Mouse (Mus musculus) kidney, embryonic 14.5 days (tissue): ENCODE results near the gene Ltbp1. TPM values are rescaled to one million over a fixed set of nuclear protein-coding genes. Genes with fewer than 3 reads are reported as not detected.

Experiments
- ATAC-seq: fragments of 200-750 bp; cut with Nextera tagmentation; 2 replicates; pipeline ENCODE4 v1.8.0; 2017; ENCODE audit warnings: moderate number of reproducible peaks, mild to moderate bottlenecking, moderate TSS enrichment, moderate library complexity; ENCODE audit not compliant: low FRiP score, low TSS enrichment
- H3K27ac ChIP-seq: fragments of 300-500 bp; sonication (generic); 2 replicates; pipeline ENCODE4 v1.5.1; 2014; ENCODE audit warnings: low read depth, mild to moderate bottlenecking, low read length, moderate library complexity, mixed read lengths
- H3K27me3 ChIP-seq: fragments of 300-500 bp; sonication (generic); 2 replicates; pipeline ENCODE4 v1.6.1; 2014; ENCODE audit warnings: mild to moderate bottlenecking, low read length; ENCODE audit not compliant: control insufficient read depth, insufficient read depth
- H3K36me3 ChIP-seq: fragments of 300-500 bp; sonication (generic); 2 replicates; pipeline ENCODE4 v1.6.1; 2014; ENCODE audit warnings: low read length, mixed read lengths; ENCODE audit not compliant: control insufficient read depth, insufficient read depth
- H3K4me1 ChIP-seq: fragments of 300-500 bp; sonication (generic); 2 replicates; pipeline ENCODE4 v1.6.1; 2014; ENCODE audit warnings: low read length, mixed read lengths; ENCODE audit not compliant: control insufficient read depth, insufficient read depth
- H3K4me2 ChIP-seq: fragments of 300-500 bp; sonication (generic); replicated peaks from 2 replicates; pipeline ENCODE4 v1.6.1; 2014; ENCODE audit warnings: low read depth, mild to moderate bottlenecking, low read length
- H3K4me3 ChIP-seq: fragments of 300-500 bp; sonication (generic); 2 replicates; pipeline ENCODE4 v1.5.1; 2014; ENCODE audit warnings: mild to moderate bottlenecking, low read length
- H3K9ac ChIP-seq: fragments of 300-500 bp; sonication (generic); 2 replicates; pipeline ENCODE4 v1.6.1; 2014; ENCODE audit warnings: low read depth, mild to moderate bottlenecking, low read length, moderate library complexity
- H3K9me3 ChIP-seq: fragments of 300-500 bp; sonication (generic); 2 replicates; pipeline ENCODE4 v1.6.1; 2016; ENCODE audit warnings: low read length; ENCODE audit not compliant: control insufficient read depth
- WGBS: fragments of 180-500 bp; shearing (Covaris S2); extraction: QIAGEN DNeasy Blood & Tissue Kit; methylation state at CpG from one replicate; pipeline ENCODE4 v1.1.7; 2014; 5-methylcytosine and 5-hydroxymethylcytosine counted together
- polyA plus RNA-seq: library from polyadenylated mRNA; unstranded; fragments of >200 nt; fragmentation: Nextera tagmentation; extraction: Ambion mirVana; gene quantifications from 2 replicates; pipeline ENCODE4 v1.2.1, GENCODE M21; 2014

Gene Ltbp1
- polyA plus RNA-seq, 1 experiment from 2014 or later = 54.7 TPM

DNA sequence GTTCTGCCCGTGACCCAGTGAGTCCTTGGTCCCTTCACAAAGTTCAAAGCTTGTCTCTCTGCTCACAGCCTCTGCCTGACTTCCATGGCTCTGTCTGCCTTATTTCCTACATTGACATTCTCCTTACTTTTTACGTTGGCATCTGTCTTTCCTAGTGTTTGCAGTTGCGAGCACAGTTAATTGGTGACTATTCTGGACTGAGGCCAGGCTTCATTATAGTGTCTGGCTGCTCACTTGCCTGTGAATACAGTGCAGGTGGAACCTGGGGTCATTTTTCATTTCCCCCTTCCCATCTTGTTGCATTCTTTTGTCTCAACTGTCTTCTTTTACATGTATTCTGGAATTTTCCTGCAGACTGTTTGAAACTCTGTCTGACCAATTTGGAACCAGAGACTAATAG, 287.6 kb downstream of the Ltbp1 start:
- ATAC-seq = no peak
- WGBS = 76% methylated on average over 3 of the region's 3 CpGs
- peaks cover 23% of the 10 kb centered on the region; the same call in 1 of the 2 replicates for H3K36me3 ChIP-seq

DNA sequence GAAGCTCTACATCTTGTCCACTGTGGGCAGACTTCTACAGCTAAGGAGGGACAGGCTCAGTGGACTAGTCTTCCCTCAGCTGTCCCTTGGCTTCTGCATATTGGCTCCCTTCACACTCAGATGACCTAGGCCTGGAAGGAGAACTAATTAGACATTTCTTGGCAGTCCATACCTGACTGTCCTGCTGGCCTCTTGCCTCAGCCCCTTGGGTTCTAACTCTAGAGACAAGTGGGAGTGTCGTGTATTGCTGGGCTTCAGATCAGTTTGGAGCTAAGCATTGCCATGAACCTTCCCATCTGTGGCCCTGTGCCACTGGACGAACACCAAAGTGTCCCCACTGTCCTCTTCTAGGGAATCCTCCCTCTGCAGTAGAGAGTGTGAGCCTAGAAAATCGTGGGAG, 288.4 kb downstream of the Ltbp1 start:
- WGBS = 71% methylated on average over 3 of the region's 3 CpGs
- no peaks in the 10 kb centered on the region for H3K27me3 ChIP-seq
- no peak overlapping the region for H3K27ac ChIP-seq
- H3K4me1 ChIP-seq = no peaks in the 10 kb centered on the region
- ATAC-seq = no peak
- no peak overlapping the region for H3K9ac ChIP-seq
- H3K9me3 ChIP-seq = no peaks in the 10 kb centered on the region
- H3K4me2 ChIP-seq = no peak overlapping the region
- peaks cover 26% of the 10 kb centered on the region; the same call in 1 of the 2 replicates for H3K36me3 ChIP-seq
- H3K4me3 ChIP-seq = no peak overlapping the region

More for the DNA sequence above, 287.6 kb downstream of the Ltbp1 start:
- Histone ChIP-seq H3K4me2 (no peak overlapping the region), H3K4me3 (no peak overlapping the region), H3K4me1 (no peaks in the 10 kb centered on the region), H3K27ac (no peak overlapping the region), H3K27me3 (no peaks in the 10 kb centered on the region), H3K9me3 (no peaks in the 10 kb centered on the region), H3K9ac (no peak overlapping the region)

DNA sequence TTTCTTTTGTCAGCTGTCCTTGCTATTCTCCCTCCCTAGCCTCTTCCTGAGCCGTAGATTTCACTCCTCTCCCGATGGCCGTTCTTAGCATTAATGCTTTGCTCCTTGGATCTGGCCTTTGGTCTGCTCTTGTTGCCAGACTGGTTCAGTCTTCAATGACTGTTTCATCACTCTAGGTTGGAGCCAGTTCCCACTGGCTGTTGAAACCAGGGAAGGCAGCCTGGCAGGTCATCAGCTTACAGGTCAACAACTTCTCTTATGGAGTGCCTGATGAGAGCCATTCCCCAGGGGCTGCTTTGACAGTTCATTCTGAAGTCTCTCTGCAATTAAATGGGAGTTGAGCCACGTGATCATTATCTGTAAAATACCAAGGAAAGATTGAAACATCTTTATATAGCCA, 295.5 kb downstream of the Ltbp1 start:
- Histone ChIP-seq H3K9me3 (no peaks in the 10 kb centered on the region), H3K27ac (no peak overlapping the region), H3K36me3 (peaks cover 24% of the 10 kb centered on the region; the same call in 1 of the 2 replicates), H3K4me2 (no peak overlapping the region), H3K4me1 (no peaks in the 10 kb centered on the region), H3K4me3 (no peak overlapping the region), H3K9ac (no peak overlapping the region), H3K27me3 (no peaks in the 10 kb centered on the region)
- 82% methylated on average over 4 of the region's 4 CpGs for WGBS
- ATAC-seq = no peak

DNA sequence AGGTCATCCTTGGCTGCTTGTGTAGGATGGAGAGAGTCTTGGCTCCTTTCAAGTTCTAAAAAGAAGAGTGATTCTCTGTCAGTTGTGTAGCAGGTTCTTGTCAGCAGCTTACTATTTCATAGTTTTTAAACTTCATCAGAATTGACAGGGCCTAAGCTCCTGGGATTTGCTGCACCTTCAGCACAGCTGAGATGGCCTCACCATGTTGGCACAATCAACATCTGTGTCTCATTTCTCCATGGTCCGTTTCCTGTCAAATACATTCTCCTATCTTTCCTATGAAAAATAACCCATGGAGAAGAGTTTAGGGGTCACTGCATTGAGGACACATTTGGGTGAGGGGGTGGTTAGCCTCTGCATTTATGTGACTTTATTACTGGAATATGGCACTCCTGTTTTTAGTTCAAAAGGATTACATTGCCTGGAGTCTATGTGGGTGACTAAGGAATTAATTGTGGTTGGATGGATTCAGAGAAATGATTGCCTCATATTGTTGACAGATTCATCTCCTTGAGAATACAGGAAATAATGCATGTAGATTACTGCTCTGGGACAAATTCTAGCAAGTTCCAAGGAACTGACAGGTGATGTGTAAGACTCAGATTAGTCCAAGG, 299.5 kb downstream of the Ltbp1 start:
- H3K4me2 ChIP-seq = no peak overlapping the region
- H3K4me3 ChIP-seq = no peak overlapping the region
- H3K9ac ChIP-seq = no peak overlapping the region
- no peak for ATAC-seq
- H3K27ac ChIP-seq = no peak overlapping the region
- H3K9me3 ChIP-seq = no peaks in the 10 kb centered on the region
- no peaks in the 10 kb centered on the region; the same call in 1 of the 2 replicates for H3K36me3 ChIP-seq
- H3K4me1 ChIP-seq = no peaks in the 10 kb centered on the region
- WGBS = 75% methylated on average over 1 of the region's 1 CpGs
- H3K27me3 ChIP-seq = no peaks in the 10 kb centered on the region

DNA sequence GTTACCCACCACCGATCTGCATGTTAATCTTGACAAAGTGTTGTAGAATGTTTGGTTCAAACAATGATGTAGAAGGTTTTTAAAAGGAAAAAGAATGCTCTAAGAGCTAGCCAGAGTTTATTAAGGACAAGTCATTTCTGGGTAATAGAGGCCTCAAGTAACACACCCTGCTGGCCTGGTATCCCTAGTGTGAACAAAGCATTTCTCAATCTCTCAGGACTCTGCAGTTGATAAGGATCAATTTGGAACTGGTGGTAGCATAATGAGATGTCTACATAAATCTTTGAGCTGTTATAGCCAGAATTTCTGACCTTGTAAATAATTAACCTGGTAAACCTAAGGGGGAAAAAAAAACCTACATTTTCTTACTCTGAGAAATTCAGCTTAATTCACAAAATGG, 300.3 kb downstream of the Ltbp1 start:
- Histone ChIP-seq H3K9ac (no peak overlapping the region), H3K4me3 (no peak overlapping the region), H3K9me3 (no peaks in the 10 kb centered on the region), H3K4me2 (no peak overlapping the region), H3K36me3 (no peaks in the 10 kb centered on the region; the same call in 1 of the 2 replicates), H3K27me3 (no peaks in the 10 kb centered on the region), H3K4me1 (no peaks in the 10 kb centered on the region), H3K27ac (no peak overlapping the region)
- ATAC-seq = no peak
- WGBS = 78% methylated on average over 1 of the region's 1 CpGs

DNA sequence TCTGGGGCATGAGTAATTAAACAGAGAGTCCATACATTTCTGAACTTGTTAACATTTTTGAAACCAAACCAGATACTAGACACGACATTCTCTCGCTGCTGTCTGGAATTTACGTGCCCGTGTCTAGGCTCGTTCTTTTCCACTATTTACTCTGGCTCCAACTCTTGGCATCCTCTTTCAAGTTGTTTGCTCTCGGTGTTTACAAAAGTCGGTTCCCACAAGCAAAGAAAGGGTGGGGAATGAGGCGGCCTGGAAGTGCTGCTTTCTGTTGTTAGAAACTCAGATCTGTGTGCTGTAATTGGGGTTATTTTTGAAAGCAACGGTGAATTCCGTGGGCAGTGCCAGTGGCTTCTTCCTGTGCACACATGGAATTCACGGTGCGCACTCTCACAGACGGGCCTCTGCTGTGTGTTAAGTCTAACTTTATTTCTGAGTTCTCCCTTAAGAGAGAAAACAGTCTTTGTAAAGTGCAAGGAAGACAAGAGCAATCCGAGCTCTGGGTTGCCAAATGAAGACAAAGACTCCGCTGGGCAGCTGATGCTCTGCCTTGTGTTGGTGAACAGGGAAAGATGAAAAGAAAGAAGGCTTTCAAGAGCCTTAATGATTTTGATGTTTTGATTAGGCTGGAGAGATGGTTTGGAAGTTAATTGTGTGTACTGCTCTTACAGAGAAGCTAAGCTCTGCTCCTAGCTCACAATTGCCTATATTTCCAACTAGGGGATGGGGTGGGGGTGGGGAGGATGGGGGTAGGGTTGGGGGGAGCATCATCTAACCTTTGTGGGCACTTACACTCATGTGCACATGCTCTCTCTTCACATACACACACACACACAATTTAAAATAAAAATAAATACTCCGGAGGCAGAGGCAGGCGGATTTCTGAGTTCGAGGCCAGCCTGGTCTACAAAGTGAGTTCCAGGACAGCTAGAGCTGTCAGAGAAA, 302.0 kb downstream of the Ltbp1 start:
- no peak overlapping the region for H3K9ac ChIP-seq
- no peaks in the 10 kb centered on the region; the same call in 1 of the 2 replicates for H3K36me3 ChIP-seq
- no peaks in the 10 kb centered on the region for H3K27me3 ChIP-seq
- peak overlapping the region; percentile 30; the same call in 1 of the 2 replicates for H3K27ac ChIP-seq
- H3K4me3 ChIP-seq = no peak overlapping the region
- peak; percentile 45; the same call in 1 of the 2 replicates for ATAC-seq
- WGBS = 47% methylated on average over 18 of the region's 18 CpGs
- no peaks in the 10 kb centered on the region for H3K4me1 ChIP-seq
- no peaks in the 10 kb centered on the region for H3K9me3 ChIP-seq
- H3K4me2 ChIP-seq = no peak overlapping the region

DNA sequence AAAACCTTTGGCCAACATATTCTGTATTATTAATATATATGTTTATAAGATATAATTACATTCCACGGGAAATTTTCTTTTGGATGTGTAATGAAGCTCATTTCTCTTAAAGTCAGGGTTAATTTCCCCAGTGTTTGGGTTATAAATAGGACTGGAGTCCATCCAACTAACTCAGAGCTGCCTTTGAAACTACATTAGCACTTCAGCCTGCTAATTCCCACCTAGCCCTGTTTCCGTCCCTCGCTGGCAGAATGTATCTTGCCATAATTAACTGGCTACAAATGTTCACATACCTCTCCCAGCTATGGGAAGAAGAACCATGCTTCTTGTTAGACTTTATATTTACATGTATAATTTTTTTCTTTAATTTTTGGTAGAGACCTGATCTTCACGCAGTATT, 311.7 kb downstream of the Ltbp1 start:
- no peak overlapping the region for H3K9ac ChIP-seq
- no peak overlapping the region for H3K4me3 ChIP-seq
- H3K9me3 ChIP-seq = no peaks in the 10 kb centered on the region
- no peak overlapping the region for H3K4me2 ChIP-seq
- no peak for ATAC-seq
- no peak overlapping the region for H3K27ac ChIP-seq
- 79% methylated on average over 4 of the region's 4 CpGs for WGBS
- no peaks in the 10 kb centered on the region for H3K27me3 ChIP-seq
- peaks cover 10% of the 10 kb centered on the region; the same call in 1 of the 2 replicates for H3K36me3 ChIP-seq
- H3K4me1 ChIP-seq = no peaks in the 10 kb centered on the region

DNA sequence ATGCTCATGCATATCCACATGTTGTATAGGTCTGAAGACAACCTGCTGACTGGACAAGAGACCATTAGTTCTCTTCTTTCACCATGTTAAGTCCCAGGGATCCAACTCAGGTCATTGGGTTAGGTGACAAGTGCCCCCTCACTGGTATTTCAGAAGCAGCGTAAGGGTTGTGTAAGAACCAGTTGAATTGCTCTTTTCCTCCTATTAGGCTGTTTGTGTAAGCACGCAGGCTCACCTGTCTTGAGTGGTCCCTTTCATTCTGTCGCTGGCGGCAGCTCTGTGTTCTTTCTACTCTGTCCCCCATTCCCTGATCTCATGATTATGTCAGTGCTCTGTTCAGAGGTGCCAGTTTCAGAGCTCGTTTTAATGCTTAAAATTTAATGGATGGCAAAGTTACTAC, 317.9 kb downstream of the Ltbp1 start:
- Histone ChIP-seq H3K9me3 (no peaks in the 10 kb centered on the region), H3K4me2 (no peak overlapping the region), H3K36me3 (peaks cover 13% of the 10 kb centered on the region), H3K4me1 (no peaks in the 10 kb centered on the region), H3K4me3 (no peak overlapping the region), H3K9ac (no peak overlapping the region), H3K27me3 (no peaks in the 10 kb centered on the region), H3K27ac (no peak overlapping the region)
- ATAC-seq = no peak
- WGBS = 84% methylated on average over 5 of the region's 5 CpGs

DNA sequence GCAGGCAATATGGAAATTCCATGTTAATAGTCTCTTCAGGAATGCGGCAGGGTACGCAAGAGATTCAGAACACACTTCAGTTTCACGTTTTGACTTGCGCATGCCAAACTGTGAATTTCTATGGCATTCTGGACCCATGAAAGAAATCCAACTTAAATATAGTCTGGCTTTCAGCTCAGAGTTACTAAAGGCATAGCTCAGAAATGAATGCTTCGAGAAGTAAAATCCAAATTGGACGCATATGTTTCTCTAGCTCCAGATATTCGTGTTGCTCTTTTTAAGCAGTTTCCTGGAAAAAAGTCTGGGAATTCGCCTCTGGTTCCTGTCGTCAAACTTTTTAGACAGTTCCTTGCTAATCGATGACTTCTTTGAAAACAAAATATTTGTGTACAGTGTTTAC, 318.4 kb downstream of the Ltbp1 start:
- Histone ChIP-seq H3K4me1 (no peaks in the 10 kb centered on the region), H3K9me3 (no peaks in the 10 kb centered on the region), H3K27me3 (no peaks in the 10 kb centered on the region), H3K4me3 (no peak overlapping the region), H3K27ac (no peak overlapping the region), H3K9ac (no peak overlapping the region), H3K4me2 (no peak overlapping the region), H3K36me3 (peaks cover 15% of the 10 kb centered on the region)
- WGBS = 95% methylated on average over 10 of the region's 10 CpGs
- no peak for ATAC-seq
